Mouse (Mus musculus) neural tube, embryonic 10.5 days (tissue): Measurements from ENCODE around the gene Akap6.

Experiments used
- DNase-seq: peaks from one replicate; pipeline ENCODE4 v3.0.0-alpha.2; 2017; ENCODE audit warnings: low spot score; ENCODE audit errors: extremely low spot score

The Akap6 gene

GRCm38 (mm10) chr12:52781066-52781465 is 81.9 kb downstream of the Akap6 start:
- no peak for DNase-seq

GRCm38 (mm10) chr12:52782902-52783441 is 83.8 kb downstream of the Akap6 start:
- no peak for DNase-seq

- DNase-seq: no peak
Observed at GRCm38 (mm10) chr12:52785217-52785616, 86.0 kb downstream of the Akap6 start.

DNA sequence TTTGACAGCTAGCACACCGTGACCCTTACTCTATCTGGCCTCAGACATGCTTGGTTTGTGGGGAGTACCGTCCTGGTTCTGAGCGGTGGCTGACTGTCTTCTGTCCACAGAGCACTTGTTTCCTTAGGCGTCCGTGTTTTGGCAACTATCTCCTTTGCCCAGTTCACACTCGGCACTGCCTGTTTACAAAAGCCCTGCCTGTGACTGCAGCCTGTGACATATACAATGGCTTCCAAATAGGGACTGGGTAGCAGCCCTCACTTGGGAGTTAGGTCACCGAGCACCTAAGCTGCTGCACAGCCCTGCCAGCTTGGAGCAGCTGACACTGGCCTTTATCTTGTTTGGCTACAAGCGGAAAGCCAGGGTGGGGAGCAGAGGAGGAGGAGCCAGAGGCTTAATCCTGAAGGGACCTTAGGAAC is 91.2 kb downstream of the Akap6 start:
- DNase-seq: no peak

DNA sequence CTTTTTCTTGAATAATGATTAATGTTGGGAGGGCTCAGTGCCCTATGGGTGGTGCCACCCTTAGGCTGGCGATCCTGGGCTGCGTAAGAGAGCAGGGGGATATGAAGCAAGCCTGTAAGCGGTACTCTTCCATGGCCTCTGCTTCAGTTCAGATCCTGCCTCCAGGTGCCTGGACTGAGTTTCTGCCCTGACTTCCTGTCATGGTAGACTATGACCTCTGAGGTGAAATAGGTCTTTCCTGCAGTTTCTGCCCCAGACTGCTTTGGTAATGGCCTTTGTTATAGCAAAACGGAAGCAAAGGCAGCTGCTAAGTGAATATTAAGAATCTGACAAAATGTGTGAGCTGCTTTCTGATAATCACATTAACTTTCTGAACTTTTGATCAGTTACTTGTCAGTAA is 94.9 kb downstream of the Akap6 start:
- DNase-seq: no peak

DNA sequence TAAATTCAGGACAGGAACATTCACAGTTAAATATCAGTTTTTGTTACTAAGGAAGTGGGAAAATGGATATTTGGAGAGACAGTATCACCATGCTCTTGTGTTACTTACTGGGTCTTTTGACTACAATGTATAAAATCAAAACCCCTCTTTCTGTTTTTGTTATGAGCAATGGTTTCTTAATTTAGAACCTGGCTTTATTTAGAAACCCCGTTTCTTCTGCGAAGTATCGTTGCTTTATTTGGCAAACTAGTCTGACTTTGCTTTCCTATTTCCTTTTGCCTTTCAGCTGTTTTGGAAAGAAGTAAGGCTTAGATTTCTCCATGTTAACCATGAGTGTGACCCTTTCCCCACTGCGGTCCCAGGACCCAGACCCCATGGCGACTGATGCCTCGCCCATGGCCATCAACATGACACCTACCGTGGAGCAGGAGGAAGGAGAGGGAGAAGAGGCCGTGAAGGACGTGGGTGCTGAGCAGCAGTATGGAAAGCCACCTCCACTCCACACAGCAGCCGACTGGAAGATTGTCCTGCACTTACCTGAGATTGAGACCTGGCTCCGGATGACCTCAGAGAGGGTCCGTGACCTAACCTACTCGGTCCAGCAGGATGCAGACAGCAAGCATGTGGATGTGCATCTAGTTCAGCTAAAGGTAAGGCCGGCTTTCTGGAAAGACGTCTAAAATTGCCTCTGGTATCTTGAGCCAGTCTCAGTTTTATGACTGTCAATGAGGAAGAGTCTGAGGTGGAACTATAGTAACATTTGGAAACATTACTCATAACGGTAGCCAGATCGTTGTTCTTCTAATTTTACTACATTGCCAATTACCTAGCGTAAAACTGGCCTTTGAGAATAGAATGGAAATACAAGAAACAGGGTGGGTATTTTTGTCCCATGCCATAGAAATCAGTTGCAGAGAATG is 96.6 kb downstream of the Akap6 start:
- no peak for DNase-seq

DNA sequence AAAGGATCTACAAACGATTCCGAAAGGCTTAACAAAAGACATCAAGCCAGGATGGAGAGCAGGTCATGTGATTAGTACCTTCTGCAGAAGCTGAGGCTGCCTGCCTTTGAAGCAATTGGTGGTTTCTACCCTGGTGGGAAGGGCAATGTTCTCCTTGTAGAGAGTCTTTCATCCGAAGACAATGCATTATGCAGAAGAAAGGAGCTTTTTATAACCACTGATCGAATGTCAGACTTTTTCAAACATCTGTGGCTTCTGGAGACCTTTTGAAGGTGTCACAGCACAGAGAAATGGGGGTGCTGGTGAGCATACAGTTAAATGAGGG is 97.2 kb downstream of the Akap6 start:
- no peak for DNase-seq

GRCm38 (mm10) chr12:52799717-52800116 is 100.5 kb downstream of the Akap6 start:
- DNase-seq: no peak

- DNase-seq: no peak
Observed at GRCm38 (mm10) chr12:52806273-52806672, 107.1 kb downstream of the Akap6 start.

- no peak for DNase-seq
Observed at GRCm38 (mm10) chr12:52818588-52818987, 119.4 kb downstream of the Akap6 start.

GRCm38 (mm10) chr12:52824774-52825173 is 125.6 kb downstream of the Akap6 start:
- no peak for DNase-seq

DNA sequence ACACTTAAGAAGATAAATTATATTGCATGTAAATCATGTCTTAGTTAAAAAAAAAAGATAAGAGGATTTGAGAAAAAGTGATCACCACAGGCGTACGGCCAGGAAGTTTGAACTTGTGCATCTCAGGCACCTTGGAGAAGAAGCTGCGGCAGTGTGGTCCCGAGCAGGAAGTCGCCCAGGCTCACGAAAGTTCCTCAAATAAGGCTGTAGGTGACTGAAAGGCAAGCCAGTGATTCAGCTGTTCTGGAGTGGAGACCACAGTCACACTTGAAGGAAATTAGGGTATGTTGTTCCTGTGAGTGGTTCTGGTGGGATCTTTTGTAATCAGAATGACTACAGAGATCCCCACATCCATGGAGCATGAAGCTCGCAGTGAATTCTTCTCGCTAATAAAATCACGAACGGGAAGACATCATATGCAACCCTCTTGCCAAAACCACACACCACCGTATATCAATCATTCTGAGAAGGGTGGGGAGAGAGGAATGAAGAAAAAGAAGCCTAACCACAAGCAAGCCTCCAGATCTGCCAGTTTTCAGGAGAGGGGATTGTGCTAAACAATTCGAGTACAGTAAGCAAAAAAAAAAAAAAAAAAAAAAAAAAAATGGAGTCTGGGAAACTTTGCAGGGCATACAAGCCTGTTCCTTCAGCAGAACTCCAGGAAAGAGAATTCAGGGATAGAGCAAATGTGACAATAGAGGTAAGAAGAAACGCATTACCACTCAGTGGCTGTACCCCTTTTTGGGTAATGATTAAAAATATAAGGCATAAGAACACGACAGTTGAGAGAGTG is 130.0 kb downstream of the Akap6 start:
- DNase-seq: no peak

- DNase-seq: no peak
Observed at GRCm38 (mm10) chr12:52831782-52832181, 132.6 kb downstream of the Akap6 start.

GRCm38 (mm10) chr12:52832230-52832629 is 133.0 kb downstream of the Akap6 start:
- peak; percentile 63 for DNase-seq

GRCm38 (mm10) chr12:52833141-52833540 is 134.0 kb downstream of the Akap6 start:
- no peak for DNase-seq

DNA sequence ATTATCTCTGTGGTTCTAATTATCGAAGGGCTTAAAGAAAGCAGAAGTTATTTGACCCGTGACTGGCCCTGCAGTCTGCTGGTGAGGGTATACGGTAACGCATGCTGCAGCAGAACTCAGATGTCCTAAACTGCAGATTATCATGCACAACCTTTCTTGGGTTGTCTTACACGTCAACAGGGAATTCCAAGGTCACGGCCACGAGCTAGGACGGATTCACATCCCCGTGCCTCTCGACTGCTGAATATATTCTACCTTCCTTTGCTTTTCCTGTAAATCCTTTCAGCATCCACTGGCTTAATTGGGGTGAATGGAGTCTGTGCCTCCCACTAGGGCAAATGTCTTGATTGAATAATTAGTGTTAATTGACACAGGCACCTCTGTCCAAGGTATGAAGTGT is 134.9 kb downstream of the Akap6 start:
- DNase-seq: no peak

- DNase-seq: no peak
Observed at GRCm38 (mm10) chr12:52834781-52835279, 135.6 kb downstream of the Akap6 start.

- peak; percentile 53 for DNase-seq
Observed at GRCm38 (mm10) chr12:52835291-52835742, 136.1 kb downstream of the Akap6 start.

- no peak for DNase-seq
Observed at GRCm38 (mm10) chr12:52835914-52836546, 136.8 kb downstream of the Akap6 start.

DNA sequence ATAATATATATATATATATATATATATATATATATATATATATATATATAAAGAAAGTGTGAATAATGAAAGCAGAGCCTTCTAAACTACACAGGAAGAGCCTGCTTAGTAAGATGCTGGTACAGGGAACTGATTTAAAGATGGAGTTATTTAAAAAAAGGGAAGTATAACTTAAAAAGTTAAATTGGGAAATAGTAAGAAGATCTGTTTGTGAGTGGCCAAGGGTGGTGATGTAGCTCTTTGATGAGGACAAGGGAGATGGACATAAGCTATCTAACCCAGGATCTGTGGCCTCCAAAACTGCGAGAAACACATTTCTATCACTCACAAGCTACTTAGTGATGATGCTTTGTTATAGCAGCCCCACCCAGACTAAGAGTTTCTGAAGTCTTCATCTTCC is 146.8 kb downstream of the Akap6 start:
- DNase-seq: no peak

DNA sequence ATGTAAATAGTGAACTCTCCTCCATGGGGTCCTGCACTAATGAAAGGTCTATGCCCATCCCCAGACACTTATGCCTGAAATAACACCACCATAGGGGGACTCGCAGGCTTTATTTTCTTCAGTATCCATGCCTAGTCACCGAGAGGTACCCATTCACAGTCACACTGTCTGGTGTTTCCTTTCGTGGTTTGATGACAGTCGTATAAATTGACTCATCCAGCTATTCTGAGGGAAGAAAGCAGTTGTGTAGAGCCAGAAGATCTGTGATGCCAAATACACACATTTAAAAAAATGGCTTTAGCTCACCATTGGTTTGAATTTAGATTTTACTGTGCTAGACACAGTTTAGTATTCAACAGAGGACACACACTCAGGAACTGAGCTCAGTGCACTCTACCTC is 147.8 kb downstream of the Akap6 start:
- no peak for DNase-seq
